Mouse (Mus musculus): ENCODE measurements at regions not wholly inside any gene's neighbourhood (a gene's known extent, or its start where the extent isn't known, plus 50 kb on each side); places are given as distances from the start of the nearest gene placed in this dataset.

GRCm38 (mm10) chr11:38938124-38938883 lies 1702.5 kb upstream of the Tenm2 start:
- TF ChIP-seq POLR2A (IDR thresholded peaks at IDR 0.05; ENCODE audit: borderline replicate concordance, extremely low read depth, insufficient read depth, insufficient read length, poor library complexity, severe bottlenecking) (no peak), CTCF (IDR thresholded peaks at IDR 0.05; ENCODE audit: borderline replicate concordance, extremely low read depth, insufficient read depth, insufficient read length) (peak; percentile 48; the same call in 1 of the 2 replicates)
- DNase-seq (ENCODE audit: low read depth): peak; percentile 86

Data from brain, embryonic 14.5 days (tissue).